Mouse (Mus musculus): ENCODE data around the gene Ywhaq. TPM values are rescaled to one million over a fixed set of nuclear protein-coding genes. Genes with fewer than 3 reads are reported as not detected.

Gene Ywhaq
- total and polyA plus RNA-seq, 3 experiments = 217 to 392 (median 234) TPM

GRCm38 (mm10) chr12:21456021-21456420 lies 38.6 kb upstream of the Ywhaq start:
- H3K27me3 ChIP-seq (replicated peaks) = no peaks in the 10 kb centered on the region
- dilution Hi-C loops (cut with MboI; ENCODE audit: extremely low pct_ligation_motif_present, extremely low pct_unique_long_range_greater_than_20kb, low sequenced_read_pairs) = no loop called here
- H3K9ac ChIP-seq (ENCODE audit: insufficient read depth, low read depth) = no peak overlapping the region
- no peak overlapping the region for H3K4me2 ChIP-seq (ENCODE audit: insufficient read depth, low read depth, poor library complexity, severe bottlenecking)
- H3K9me3 ChIP-seq (replicated peaks; ENCODE audit: low read length) = no peaks in the 10 kb centered on the region
- H3K4me1 ChIP-seq (ENCODE audit: control insufficient read depth in 1 of 2, insufficient read depth in 2 of 2) = peaks cover 5 to 12% of the 10 kb centered on the region in 2 experiments; a peak in 2 of 4 replicates
- TF ChIP-seq RCOR1 (conservative IDR thresholded peaks at IDR 0.05; ENCODE audit: low read depth, low read length) (no peak), MAZ (IDR thresholded peaks at IDR 0.05; ENCODE audit: low read depth, low read length) (no peak), PAX5 (IDR thresholded peaks at IDR 0.05; ENCODE audit: low read length) (no peak), JUN (IDR thresholded peaks at IDR 0.05; ENCODE audit: insufficient read depth, low read depth, low read length) (no peak), ZMIZ1 (IDR thresholded peaks at IDR 0.05; ENCODE audit: low read depth, low read length) (no peak), MAX (IDR thresholded peaks at IDR 0.05; ENCODE audit: low read length) (no peak), ETS1 (conservative IDR thresholded peaks at IDR 0.05; ENCODE audit: low read depth, low read length) (no peak), NRF1 (IDR thresholded peaks at IDR 0.05; ENCODE audit: low read depth, low read length) (no peak), ZKSCAN1 (IDR thresholded peaks at IDR 0.05; ENCODE audit: borderline replicate concordance, low read depth, low read length) (no peak), TBP (conservative IDR thresholded peaks at IDR 0.05; ENCODE audit: low read depth, low read length) (no peak), HCFC1 (IDR thresholded peaks at IDR 0.05; ENCODE audit: low read depth, low read length) (no peak), TCF12 (IDR thresholded peaks at IDR 0.05; ENCODE audit: low read depth, low read length) (no peak), SMC3 (IDR thresholded peaks at IDR 0.05; ENCODE audit: low read depth, low read length) (no peak)
- in situ Hi-C loops (cut with MboI; ENCODE audit: low pct_ligation_motif_present, low pct_unique_long_range_greater_than_20kb, low sequenced_read_pairs) = no loop called here
- H3K27ac ChIP-seq (ENCODE audit: insufficient read depth, low read depth) = no peak overlapping the region
- DNase-seq (ENCODE audit: extremely low read depth) = no peak
- H3K79me2 ChIP-seq (replicated peaks; ENCODE audit: control insufficient read depth, extremely low read depth, insufficient read depth, poor library complexity, severe bottlenecking) = no peaks in the 10 kb centered on the region
- H3K4me3 ChIP-seq (replicated peaks in 1 of 3; ENCODE audit: low read depth in 2 of 3, low read length in 2 of 3, poor library complexity in 1 of 3) = no peak overlapping the region
- H3K36me3 ChIP-seq (replicated peaks in 1 of 2; ENCODE audit: control insufficient read depth in 1 of 2, insufficient read depth in 1 of 2, low read length in 1 of 2) = no peaks in the 10 kb centered on the region

GRCm38 (mm10) chr12:21451752-21452151 lies 34.3 kb upstream of the Ywhaq start:
- in situ Hi-C loops (cut with MboI; ENCODE audit: low pct_ligation_motif_present, low pct_unique_long_range_greater_than_20kb, low sequenced_read_pairs) = no loop called here
- H3K9ac ChIP-seq (ENCODE audit: insufficient read depth, low read depth) = no peak overlapping the region
- peaks cover 0 to 7% of the 10 kb centered on the region in 2 experiments; a peak in 1 of 4 replicates for H3K4me1 ChIP-seq (ENCODE audit: control insufficient read depth in 1 of 2, insufficient read depth in 2 of 2)
- H3K79me2 ChIP-seq (replicated peaks; ENCODE audit: control insufficient read depth, extremely low read depth, insufficient read depth, poor library complexity, severe bottlenecking) = no peaks in the 10 kb centered on the region
- H3K4me3 ChIP-seq (replicated peaks in 1 of 3; ENCODE audit: low read depth in 2 of 3, low read length in 2 of 3, poor library complexity in 1 of 3) = no peak overlapping the region
- H3K4me2 ChIP-seq (ENCODE audit: insufficient read depth, low read depth, poor library complexity, severe bottlenecking) = no peak overlapping the region
- no peak for TF ChIP-seq ETS1 (conservative IDR thresholded peaks at IDR 0.05; ENCODE audit: low read depth, low read length)
- no peak for TF ChIP-seq TCF12 (IDR thresholded peaks at IDR 0.05; ENCODE audit: low read depth, low read length)
- TF ChIP-seq ZKSCAN1 (IDR thresholded peaks at IDR 0.05; ENCODE audit: borderline replicate concordance, low read depth, low read length) = no peak
- TF ChIP-seq ELF1 (IDR thresholded peaks at IDR 0.05; ENCODE audit: low read depth, low read length) = no peak
- no peak for TF ChIP-seq USF2 (conservative IDR thresholded peaks at IDR 0.05; ENCODE audit: low read depth, low read length)
- TF ChIP-seq TBP (conservative IDR thresholded peaks at IDR 0.05; ENCODE audit: low read depth, low read length) = no peak
- TF ChIP-seq MAZ (IDR thresholded peaks at IDR 0.05; ENCODE audit: low read depth, low read length) = no peak
- no peak for TF ChIP-seq JUN (IDR thresholded peaks at IDR 0.05; ENCODE audit: insufficient read depth, low read depth, low read length)
- no peak for TF ChIP-seq GABPA (IDR thresholded peaks at IDR 0.05; ENCODE audit: insufficient replicate concordance, low read depth, low read length)
- TF ChIP-seq BHLHE40 (IDR thresholded peaks at IDR 0.05; ENCODE audit: low read depth, low read length) = no peak
- TF ChIP-seq IRF4 (IDR thresholded peaks at IDR 0.05; ENCODE audit: low read depth, low read length) = no peak
- no peak for TF ChIP-seq CTCF (conservative IDR thresholded peaks at IDR 0.05 in 1 of 2, IDR thresholded peaks at IDR 0.05 in 1 of 2; ENCODE audit: low read depth in 2 of 2, low read length in 2 of 2)
- H3K9me3 ChIP-seq (replicated peaks; ENCODE audit: low read length) = no peaks in the 10 kb centered on the region
- dilution Hi-C loops (cut with MboI; ENCODE audit: extremely low pct_ligation_motif_present, extremely low pct_unique_long_range_greater_than_20kb, low sequenced_read_pairs) = no loop called here
- DNase-seq (ENCODE audit: extremely low read depth) = no peak
- H3K36me3 ChIP-seq (replicated peaks in 1 of 2; ENCODE audit: control insufficient read depth in 1 of 2, insufficient read depth in 1 of 2, low read length in 1 of 2) = no peaks in the 10 kb centered on the region
- no peak overlapping the region for H3K27ac ChIP-seq (ENCODE audit: insufficient read depth, low read depth)
- H3K27me3 ChIP-seq (replicated peaks) = no peaks in the 10 kb centered on the region
